Mouse (Mus musculus): Measurements from ENCODE around the gene Sesn3. TPM values are rescaled to one million over a fixed set of nuclear protein-coding genes. Genes with fewer than 3 reads are reported as not detected.
"Not testable (repeated sequence)": the region's sequence is repeated elsewhere in the genome, so short reads cannot be mapped to it uniquely, and the experiment has no call there.

Gene Sesn3
- 68.8 and 71.9 TPM in 2 replicates for total RNA-seq (2017)

GRCm38 (mm10) chr9:14274986-14275720 lies at the start of gene Sesn3:
TSS of gene Sesn3 (plus strand) at chr9:14275067.
- peak; percentile 84 for ATAC-seq (ENCODE audit: extremely low read depth, insufficient number of reproducible peaks, low FRiP score, poor library complexity, severe bottlenecking)

- ATAC-seq (ENCODE audit: extremely low read depth, insufficient number of reproducible peaks, low FRiP score, poor library complexity, severe bottlenecking), result not testable (repeated sequence)
These were observed 47.8 kb upstream of the Sesn3 start for GRCm38 (mm10) chr9:14227086-14227485.

- ATAC-seq (ENCODE audit: extremely low read depth, insufficient number of reproducible peaks, low FRiP score, poor library complexity, severe bottlenecking), result no peak
These were observed 41.0 kb upstream of the Sesn3 start for GRCm38 (mm10) chr9:14233702-14234373.

GRCm38 (mm10) chr9:14235286-14235685 lies 39.6 kb upstream of the Sesn3 start:
- ATAC-seq (ENCODE audit: extremely low read depth, insufficient number of reproducible peaks, low FRiP score, poor library complexity, severe bottlenecking), result no peak

- not testable (repeated sequence) for ATAC-seq (ENCODE audit: extremely low read depth, insufficient number of reproducible peaks, low FRiP score, poor library complexity, severe bottlenecking)
These were observed 33.9 kb upstream of the Sesn3 start for GRCm38 (mm10) chr9:14241003-14241402.

DNA sequence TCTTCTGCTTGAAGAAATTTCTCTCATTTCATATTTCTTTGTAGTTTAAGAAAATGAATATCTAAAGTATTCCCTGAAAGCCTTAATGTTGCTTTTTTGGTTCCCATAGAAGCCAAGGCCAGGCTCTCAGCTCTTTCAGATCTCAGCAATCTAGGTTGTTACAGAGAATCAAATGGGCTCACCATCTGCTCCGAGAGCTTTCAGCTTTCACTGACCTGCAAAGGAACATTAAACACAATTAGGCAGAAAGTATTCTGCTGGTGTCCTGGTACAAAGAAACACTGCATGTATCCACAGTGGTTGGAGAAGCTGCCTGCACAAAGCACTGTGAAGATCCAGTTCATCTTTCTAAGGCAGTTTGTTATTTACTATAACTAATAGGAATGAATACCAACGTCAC lies 32.6 kb upstream of the Sesn3 start:
- no peak for ATAC-seq (ENCODE audit: extremely low read depth, insufficient number of reproducible peaks, low FRiP score, poor library complexity, severe bottlenecking)

- ATAC-seq (ENCODE audit: extremely low read depth, insufficient number of reproducible peaks, low FRiP score, poor library complexity, severe bottlenecking), result peak; percentile 97
These were observed 30.3 kb upstream of the Sesn3 start for GRCm38 (mm10) chr9:14244528-14244927.

GRCm38 (mm10) chr9:14245013-14245586 lies 29.8 kb upstream of the Sesn3 start:
- no peak for ATAC-seq (ENCODE audit: extremely low read depth, insufficient number of reproducible peaks, low FRiP score, poor library complexity, severe bottlenecking)

DNA sequence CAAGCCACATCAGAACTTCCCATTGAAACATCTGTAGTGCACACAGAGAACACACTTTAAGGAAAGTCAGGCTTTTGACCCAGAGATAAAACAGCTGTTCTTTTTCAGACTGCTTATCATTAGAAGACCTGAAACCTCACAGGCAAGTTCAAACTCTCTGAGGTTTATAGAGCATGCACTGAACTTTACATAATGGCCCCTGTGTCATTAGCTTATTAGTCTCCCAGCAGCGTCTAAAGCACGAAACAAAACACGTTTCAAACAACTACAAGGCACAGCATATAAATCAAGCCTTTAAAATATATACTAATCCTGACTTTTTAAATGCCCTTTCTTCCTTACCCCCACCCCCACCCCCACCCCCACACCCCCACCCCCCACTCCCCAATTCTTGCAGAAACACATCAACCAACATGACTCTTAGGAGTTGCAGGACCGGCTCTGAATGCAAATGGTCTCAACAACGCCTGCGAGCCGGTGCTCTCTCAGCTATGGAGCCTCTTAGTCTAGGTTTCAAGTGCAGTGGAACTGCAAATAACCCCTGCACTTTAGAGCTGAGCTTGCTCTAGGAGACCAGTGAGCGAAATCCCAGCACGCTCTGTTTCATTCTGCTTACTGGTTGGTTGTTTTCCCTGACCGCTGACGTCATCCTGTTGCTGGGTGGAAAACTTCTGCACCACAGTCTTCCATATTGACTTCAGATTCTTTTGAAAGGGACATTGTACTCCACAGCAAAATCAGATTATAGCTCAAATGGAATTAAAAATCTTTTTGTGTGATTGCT lies 28.7 kb upstream of the Sesn3 start:
- no peak for ATAC-seq (ENCODE audit: extremely low read depth, insufficient number of reproducible peaks, low FRiP score, poor library complexity, severe bottlenecking)

- ATAC-seq (ENCODE audit: extremely low read depth, insufficient number of reproducible peaks, low FRiP score, poor library complexity, severe bottlenecking), result no peak
These were observed 27.2 kb upstream of the Sesn3 start for GRCm38 (mm10) chr9:14247480-14248208.

DNA sequence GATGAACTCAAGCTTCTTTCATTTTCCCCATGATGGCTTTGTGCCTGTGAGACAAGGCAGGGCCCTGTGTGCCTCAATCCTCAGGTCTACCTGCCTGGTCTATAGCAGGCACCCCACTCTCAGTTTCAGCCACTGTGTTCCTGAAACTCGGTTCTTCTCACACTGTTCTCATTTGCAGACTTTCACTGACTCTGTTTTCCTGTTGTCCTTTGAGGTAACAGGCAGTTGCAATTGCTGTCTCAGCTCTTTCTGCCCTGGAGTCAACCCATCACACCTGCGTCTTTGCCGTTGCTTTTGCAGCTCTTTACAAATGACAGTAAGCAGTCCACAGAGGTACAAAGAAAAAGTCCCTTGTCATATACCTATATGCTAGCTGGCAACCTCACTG lies 26.7 kb upstream of the Sesn3 start:
- no peak for ATAC-seq (ENCODE audit: extremely low read depth, insufficient number of reproducible peaks, low FRiP score, poor library complexity, severe bottlenecking)

DNA sequence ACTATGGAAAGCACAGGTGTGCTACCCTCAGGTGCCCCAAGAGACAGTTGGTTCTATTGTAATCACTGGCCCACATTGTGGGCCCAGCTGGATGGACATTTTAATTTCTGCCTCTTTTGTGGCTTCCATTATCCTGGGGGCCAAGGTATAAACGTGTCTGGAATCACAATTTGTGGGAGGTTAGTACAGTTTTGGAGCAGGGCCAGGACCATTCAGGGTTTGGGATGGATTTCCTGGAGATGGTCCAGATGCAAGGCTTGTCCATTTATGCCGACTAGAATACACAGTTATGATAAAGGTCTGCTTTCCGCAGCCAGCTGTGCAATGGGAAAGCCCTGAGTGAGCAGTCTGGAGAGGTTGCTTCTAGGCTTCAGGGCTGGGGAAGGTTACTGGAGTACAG lies 13.7 kb upstream of the Sesn3 start:
- no peak for ATAC-seq (ENCODE audit: extremely low read depth, insufficient number of reproducible peaks, low FRiP score, poor library complexity, severe bottlenecking)

- peak; percentile 63; the same call in 1 of the 2 replicates for ATAC-seq (ENCODE audit: extremely low read depth, insufficient number of reproducible peaks, low FRiP score, poor library complexity, severe bottlenecking)
These were observed 12.3 kb upstream of the Sesn3 start for GRCm38 (mm10) chr9:14262568-14262972.

- no peak for ATAC-seq (ENCODE audit: extremely low read depth, insufficient number of reproducible peaks, low FRiP score, poor library complexity, severe bottlenecking)
These were observed 8.4 kb upstream of the Sesn3 start for GRCm38 (mm10) chr9:14266470-14266869.

DNA sequence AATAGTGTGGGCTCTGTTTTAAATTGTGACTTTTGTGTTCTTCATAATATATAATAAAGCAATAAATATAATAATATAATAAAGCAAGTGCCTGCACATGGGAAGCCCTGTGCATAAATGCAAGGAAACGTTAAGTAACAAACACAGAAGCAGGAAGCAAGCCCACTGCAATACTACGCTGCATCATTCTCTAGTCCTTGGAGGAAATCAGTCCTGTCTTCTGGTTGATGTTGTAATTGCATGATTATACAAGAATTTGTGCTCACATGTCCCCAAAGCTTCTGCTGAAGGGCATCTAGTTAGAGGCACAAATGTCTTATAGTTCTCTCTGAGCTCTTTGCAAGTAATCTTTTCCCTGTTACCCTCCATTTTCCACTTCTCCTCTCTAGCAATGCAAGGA lies 6.3 kb upstream of the Sesn3 start:
- ATAC-seq (ENCODE audit: extremely low read depth, insufficient number of reproducible peaks, low FRiP score, poor library complexity, severe bottlenecking), result no peak

DNA sequence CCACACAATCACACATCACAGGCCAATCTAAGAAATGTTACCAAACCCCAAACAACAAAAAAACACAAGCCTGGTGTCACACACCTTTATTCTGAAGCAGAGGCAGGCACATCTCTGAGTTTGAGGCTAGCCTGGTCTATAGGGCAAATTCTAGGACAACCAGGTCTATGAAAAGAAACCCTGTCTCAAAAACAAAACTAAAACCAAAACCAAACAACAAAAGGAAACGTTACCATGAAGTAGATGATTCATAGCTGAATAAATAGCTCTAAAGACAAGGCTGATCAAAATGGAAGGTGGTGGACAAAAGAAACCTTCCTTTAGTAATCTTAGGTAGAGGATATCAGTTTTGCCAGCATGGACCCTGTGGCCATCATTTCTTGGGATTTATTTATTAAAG lies 1.9 kb upstream of the Sesn3 start:
- no peak for ATAC-seq (ENCODE audit: extremely low read depth, insufficient number of reproducible peaks, low FRiP score, poor library complexity, severe bottlenecking)

DNA sequence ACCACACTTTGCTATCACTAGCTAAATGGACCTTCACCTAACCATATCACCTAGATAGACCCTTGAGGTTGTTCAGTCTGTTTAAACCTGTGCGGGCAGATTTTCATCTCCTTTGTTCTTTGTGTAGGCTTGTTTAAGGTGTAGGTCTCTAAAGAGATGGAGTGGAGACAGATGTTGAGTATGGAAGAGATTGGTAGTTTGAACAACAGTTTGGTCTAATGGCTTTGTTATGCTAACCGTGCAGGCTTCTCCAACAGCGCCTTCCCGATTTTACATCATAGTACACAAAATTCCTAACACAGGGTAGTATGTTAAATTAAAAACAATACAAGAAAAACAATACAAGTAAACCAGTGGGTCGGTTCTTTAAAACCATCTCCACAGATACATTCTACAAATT lies 281 bp upstream of the Sesn3 start:
- no peak for ATAC-seq (ENCODE audit: extremely low read depth, insufficient number of reproducible peaks, low FRiP score, poor library complexity, severe bottlenecking)

GRCm38 (mm10) chr9:14275792-14276480 lies 1.1 kb downstream of the Sesn3 start:
- ATAC-seq (ENCODE audit: extremely low read depth, insufficient number of reproducible peaks, low FRiP score, poor library complexity, severe bottlenecking), result peak; percentile 89
